ENCODE assay signal across 23 mouse cellular contexts in the genomic region with DNA sequence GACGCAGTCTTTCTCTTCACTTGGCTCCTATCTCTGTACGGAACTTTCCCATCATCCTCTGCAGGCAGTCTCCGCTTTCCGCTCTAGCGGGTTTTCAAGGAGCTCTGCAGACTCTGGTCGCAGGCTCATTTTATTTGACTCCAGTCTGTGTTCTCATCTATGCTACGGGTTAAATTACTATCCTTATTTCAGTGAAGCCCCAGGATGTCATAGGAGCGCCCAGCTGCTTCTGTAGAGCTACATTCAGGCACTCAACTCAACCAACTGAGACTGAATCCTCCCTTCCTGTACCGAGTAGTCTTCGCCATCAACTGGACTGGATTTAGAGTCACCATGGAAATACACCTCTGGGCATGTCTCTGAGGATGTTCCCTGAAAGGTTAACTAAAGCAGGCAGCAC. TPM values are rescaled to one million over a fixed set of nuclear protein-coding genes. Genes with fewer than 3 reads are reported as not detected.
"Had no signal": no experiment of that assay in that cellular context is flagged by ENCODE, and none has a peak within 500 bp of the region (broad histone marks: within the 10 kb centered on the region; RNA-seq: fewer than 3 reads in every experiment).

No protein-coding gene starts in this region.

- H3K27ac ChIP-seq: midbrain, embryonic 10.5 days; midbrain, embryonic 13.5 days; neural tube, embryonic 13.5 days; neural tube, embryonic 15.5 days had no signal

- DNase-seq: lung, adult 18-20 months; lung, embryonic 14.5 days; lung, postnatal 10 days; lung, postnatal 4 days; retina, postnatal 1 day; right cerebral cortex, adult 18-20 months; right cerebral cortex, postnatal 25 days; right cerebral cortex, postnatal 4 days; spleen, adult 18-20 months; thymus, adult 18-20 months; thymus, postnatal 14 days; thymus, postnatal 36 days had no signal

- H3K9ac ChIP-seq: lung, embryonic 14.5 days; midbrain, embryonic 13.5 days; neural tube, embryonic 13.5 days; neural tube, embryonic 15.5 days had no signal

- H3K27me3 ChIP-seq: midbrain, embryonic 13.5 days; neural tube, embryonic 13.5 days; neural tube, embryonic 15.5 days had no signal

- H3K9me3 ChIP-seq: midbrain, embryonic 10.5 days; midbrain, embryonic 13.5 days; neural tube, embryonic 13.5 days; neural tube, embryonic 15.5 days had no signal

- H3K36me3 ChIP-seq: midbrain, embryonic 10.5 days; midbrain, embryonic 13.5 days; neural tube, embryonic 13.5 days; neural tube, embryonic 15.5 days had no signal

- ATAC-seq: midbrain, embryonic 13.5 days; midbrain, embryonic 16.5 days had no signal

- H3K4me2 ChIP-seq: lung, embryonic 14.5 days; midbrain, embryonic 13.5 days; neural tube, embryonic 13.5 days; neural tube, embryonic 15.5 days had no signal

- H3K4me3 ChIP-seq: midbrain, embryonic 10.5 days; midbrain, embryonic 13.5 days; myocyte; neural tube, embryonic 13.5 days; neural tube, embryonic 15.5 days had no signal

RNA-seq across cellular contexts. Expression of gene Fcrl6, which starts 12.3 kb away (rescaled TPM):
- polyA plus RNA-seq: lung, embryonic 14.5 days; lung, embryonic 16.5 days; midbrain, embryonic 13.5 days; myocyte; small intestine, adult 2 months; stomach, embryonic 14.5 days; stomach, embryonic 16.5 days had no signal

RNA-seq across cellular contexts. Expression of gene Slamf8, which starts 24.3 kb away (rescaled TPM):
- polyA plus RNA-seq: lung, embryonic 14.5 days; lung, embryonic 16.5 days; midbrain, embryonic 10.5 days; midbrain, embryonic 13.5 days; midbrain, embryonic 16.5 days; myocyte; neural tube, embryonic 11.5 days; neural tube, embryonic 13.5 days; neural tube, embryonic 15.5 days; stomach, embryonic 14.5 days had no signal

RNA-seq across cellular contexts. Expression of gene Vsig8, which starts 58.9 kb away (rescaled TPM):
- polyA plus RNA-seq: myocyte had no signal
